Mouse (Mus musculus) gastrocnemius, postnatal 36 days (tissue): ENCODE results near the gene Krt8. TPM values are rescaled to one million over a fixed set of nuclear protein-coding genes. Genes with fewer than 3 reads are reported as not detected.

Experiments
- DNase-seq, 2 experiments: peaks; one replicate each; pipeline ENCODE4 v3.0.0; 2022
- intact Hi-C: fragments of 180-260 bp; cut with DNase I; formaldehyde crosslinking; loops from one replicate; pipeline ENCODE4 v1.15.1; 2025
- total RNA-seq, 2 experiments: library from RNA; stranded (reverse); gene quantifications; 2 replicates each; pipeline ENCODE4 v1.2.3; 2021

Krt8 gene
- total RNA-seq, 2 experiments from 2014 or later: 0.30 to 1.0 TPM

DNA sequence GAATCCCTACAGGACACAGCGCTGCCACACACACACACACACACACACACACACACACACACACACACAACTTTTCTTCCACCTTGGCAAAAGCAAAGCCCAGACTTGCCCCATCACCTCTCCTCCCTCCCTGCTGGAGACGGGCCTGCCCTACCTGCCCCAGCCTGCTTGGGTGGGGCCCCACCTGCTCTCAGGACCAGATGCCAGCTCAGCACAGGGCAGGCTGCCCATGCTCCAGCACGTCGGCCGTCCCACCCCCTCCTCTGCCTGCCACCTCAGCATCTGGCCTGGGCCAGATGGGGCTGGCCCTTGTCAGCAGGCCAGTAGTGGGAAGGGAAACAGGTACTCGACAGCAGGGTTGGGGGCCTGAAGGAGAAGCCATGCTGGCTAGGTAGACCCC is 23.4 kb downstream of the Krt8 start:
- intact Hi-C loops: loop anchor here (2.0 kb wide), 1 partner anchor 648 kb away; no protein-coding TSS in a partner anchor
- no peak for DNase-seq

- DNase-seq: peak; percentile 87 to 93
- intact Hi-C loops: no loop called here
Measured at GRCm38 (mm10) chr15:101977043-101977726, 27.1 kb downstream of the Krt8 start.

DNA sequence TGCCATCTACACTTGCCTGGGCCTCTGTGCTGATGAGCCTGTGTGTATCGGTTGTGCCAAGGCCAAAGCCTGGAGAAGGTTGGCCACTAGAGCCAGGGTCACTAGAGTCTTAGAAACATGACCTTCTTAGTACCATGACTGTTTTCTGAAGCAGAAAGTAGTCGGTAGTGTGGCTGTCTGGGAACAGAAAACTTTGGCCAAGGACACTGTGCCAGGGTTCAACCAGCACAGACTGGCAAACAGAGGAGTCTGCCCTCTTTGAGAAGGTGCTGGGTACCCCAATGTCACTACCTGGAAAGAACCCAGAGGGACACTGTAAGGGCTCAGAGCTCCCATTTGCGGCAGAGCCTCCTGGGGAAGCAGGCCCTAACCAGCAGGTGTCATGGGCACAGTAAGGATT is 27.6 kb downstream of the Krt8 start:
- intact Hi-C loops: no loop called here
- DNase-seq: no peak

DNA sequence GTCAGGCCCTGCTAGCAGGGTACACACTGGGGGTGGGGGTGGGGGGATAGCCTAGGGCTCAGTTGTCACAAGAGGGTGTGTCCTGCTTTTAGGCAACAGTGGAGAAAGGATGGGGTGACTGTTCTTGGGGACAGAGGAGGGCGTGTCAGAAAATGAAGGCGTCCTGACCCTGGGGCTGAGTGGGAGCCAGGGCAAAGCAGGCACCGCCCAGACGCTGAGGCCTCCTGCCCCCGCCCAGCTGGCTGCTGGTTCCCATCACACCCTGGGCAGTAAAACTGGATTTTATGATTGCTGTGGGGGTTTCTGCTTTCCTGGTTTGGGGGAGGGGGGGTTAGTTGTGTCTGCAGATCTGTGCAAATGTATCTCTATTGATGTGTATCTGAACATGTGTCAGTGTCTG is 28.3 kb downstream of the Krt8 start:
- DNase-seq: peak; percentile 45 to 72
- intact Hi-C loops: no loop called here

DNA sequence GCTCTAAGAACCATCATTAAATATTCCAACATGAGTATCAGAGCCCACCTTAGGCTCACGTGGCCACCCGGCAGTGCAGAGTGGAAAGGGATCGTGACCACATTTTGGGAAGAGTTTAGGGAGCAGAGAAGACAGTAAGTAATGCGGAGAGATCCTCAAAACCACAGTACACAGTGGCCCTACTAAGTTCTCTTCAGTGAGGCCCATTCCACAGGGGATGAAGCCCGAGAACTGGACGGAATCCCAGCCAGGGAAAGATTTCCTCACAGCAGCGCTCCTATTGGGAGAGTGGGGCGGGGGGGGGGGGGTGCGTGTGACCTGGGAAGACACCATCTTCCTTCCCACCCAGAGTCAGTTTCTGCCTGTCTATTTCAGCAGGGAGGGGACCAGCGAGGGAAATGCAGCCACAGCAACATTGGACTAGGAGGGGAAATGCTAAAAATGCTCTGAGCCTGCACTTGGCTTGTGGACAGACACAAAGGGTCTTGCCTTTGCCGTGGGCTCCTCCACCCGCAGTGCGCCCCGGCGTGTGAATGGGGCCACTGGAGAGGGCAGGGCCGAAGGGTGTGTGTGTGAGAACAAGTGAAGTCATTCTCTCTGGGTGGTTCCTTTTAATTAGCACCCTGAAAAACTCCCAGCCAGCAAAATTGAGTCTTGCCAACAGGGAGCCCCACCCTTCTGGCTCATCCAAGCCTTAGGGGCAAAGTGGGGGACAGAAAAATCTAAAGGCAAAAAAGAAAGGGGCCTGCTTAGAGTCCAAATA is 30.0 kb downstream of the Krt8 start:
- DNase-seq: peak; percentile 28 to 30
- intact Hi-C loops: loop anchor here (5.0 kb wide), 1 partner anchor 452 kb away; no protein-coding TSS in a partner anchor

DNA sequence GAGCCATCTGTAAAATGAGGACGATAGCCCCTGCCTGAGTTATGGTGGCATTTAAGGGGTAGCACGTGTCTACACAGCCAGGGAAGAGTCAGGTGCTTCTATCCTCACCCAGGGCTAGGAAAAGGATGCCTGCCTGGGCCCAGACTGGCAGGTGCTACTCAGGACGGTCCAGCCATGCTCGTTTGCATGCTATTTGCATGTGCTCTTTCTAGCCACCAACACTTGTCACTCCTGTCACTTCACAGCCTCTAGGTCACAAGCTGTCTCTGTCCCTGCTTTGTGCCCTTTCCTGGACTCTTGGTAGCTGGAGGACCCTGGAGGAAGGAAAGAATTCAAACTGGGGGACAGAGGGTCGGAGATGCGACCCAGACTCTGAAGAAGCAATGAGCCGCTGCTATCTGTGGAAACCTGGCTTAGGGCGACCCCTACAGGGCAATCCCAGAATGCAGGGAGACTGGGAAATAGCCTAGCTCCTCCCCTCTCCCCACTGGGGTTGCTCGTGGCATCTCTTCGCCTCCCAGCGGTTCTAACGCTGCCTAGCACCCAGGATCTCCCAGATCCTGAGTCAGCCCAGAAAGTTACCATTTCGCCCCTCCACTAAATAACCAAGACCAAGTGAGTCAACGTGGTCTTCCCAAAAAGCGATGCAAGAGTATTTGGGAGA is 30.7 kb downstream of the Krt8 start:
- DNase-seq: peak; percentile 92 to 99
- intact Hi-C loops: loop anchor here (2.0 to 5.0 kb wide), 2 partner anchors 203 to 451 kb away; no protein-coding TSS in a partner anchor

DNA sequence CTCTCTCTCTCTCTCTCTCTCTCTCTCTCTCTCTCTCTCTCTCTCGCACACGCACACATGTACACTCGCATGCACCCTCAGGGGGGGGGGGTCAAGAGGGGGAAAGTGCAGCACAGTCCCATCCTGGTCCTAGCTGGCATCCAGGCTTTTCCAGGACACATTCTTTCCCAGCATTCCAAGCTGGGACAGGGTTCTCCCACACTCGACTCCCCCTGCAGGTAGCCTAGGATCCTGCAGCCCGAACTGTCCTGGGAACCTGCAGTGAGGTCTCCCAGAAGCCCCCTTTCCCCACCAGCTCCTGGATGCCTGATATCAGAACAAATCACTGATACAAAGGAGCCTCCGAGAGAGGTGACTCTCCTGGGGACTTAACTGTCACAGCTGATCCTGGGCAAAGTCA is 33.7 kb downstream of the Krt8 start:
- DNase-seq: no peak
- intact Hi-C loops: loop anchor here (5.0 kb wide), 1 partner anchor 448 kb away; no protein-coding TSS in a partner anchor

DNA sequence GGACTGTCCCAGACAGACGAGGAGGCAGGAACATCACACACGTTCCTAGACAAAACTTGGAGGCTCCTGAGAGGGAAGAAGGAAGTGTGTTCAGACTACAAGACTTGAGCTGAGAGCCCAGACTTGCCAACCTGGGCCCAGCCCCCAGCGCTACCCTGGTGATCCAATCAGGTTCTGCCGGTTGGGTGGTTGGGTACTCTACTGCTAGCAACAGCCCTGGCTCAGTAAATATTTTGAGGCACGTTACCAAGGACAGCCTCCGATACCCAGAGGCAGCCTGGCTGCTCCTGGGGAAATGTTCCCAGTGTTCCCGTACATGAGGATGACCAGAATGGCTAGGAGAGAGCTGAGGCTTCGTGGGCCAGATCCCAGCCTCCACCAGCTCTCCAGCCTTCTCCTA is 37.5 kb downstream of the Krt8 start:
- intact Hi-C loops: no loop called here
- DNase-seq: no peak

DNA sequence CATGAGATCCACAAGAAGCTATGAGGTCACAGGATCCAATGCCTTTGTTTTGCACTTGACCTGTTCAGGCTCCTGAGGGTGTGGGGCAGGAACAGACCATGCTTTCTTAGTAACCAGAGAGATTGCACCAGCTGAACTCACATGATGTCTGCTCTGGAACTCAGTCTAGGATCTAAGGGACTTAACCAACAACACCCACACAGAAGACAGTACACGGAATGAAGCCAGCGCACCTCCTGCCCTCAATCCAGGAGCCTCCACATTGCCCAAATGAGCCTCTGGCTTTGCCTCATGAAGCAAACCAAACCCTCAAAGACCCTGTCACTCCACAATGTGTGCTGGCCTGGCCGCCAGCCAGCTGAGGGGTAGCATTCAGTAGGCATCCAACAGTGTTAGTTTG is 45.4 kb downstream of the Krt8 start:
- no peak for DNase-seq

DNA sequence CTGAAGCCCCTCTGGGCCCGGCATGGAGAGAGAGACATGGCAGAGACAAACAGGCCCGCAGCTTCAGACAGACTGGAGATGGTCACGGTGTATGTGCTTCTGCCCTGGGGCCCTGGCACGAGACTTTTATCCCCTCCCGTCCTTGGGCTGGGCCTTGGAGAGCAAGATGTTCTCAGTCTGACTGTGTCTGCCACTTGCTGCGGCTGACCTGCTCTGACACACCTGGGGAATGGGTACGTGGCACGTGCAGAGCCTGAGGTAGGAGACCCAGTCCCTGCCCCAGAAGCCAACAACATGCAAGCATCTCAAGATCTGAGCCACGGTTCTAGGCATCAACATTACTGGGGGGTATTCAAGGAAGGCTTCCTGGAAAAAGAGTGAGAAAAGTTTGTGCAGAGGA is 50.1 kb downstream of the Krt8 start, which contains the start of gene Krt78:
TSS of gene Krt78 (minus strand) at position 101 of the 400 bp plus-strand sequence.
- intact Hi-C loops: no loop called here

More for the DNA sequence above, 45.4 kb downstream of the Krt8 start:
- intact Hi-C loops: no loop called here

GRCm38 (mm10) chr15:101952733-101953474 is 51.4 kb downstream of the Krt8 start:
- intact Hi-C loops: no loop called here
- DNase-seq: no peak

More for the DNA sequence above, 50.1 kb downstream of the Krt8 start, which contains the start of gene Krt78:
- no peak for DNase-seq

Other genes starting within 250 kb of the Krt8 start
- not detected for gene Krt72, start 218.0 kb downstream of the Krt8 start, total RNA-seq
- gene Krt73, start 202.1 kb downstream of the Krt8 start, total RNA-seq: not detected
- not detected for gene Krt2, start 186.3 kb downstream of the Krt8 start, total RNA-seq
- gene Krt1, start 153.7 kb downstream of the Krt8 start, total RNA-seq: not detected
- not detected for gene Krt77, start 134.8 kb downstream of the Krt8 start, total RNA-seq
- not detected for gene Krt76, start 111.6 kb downstream of the Krt8 start, total RNA-seq
- gene Krt4, start 79.7 kb downstream of the Krt8 start, total RNA-seq: under 1 TPM in 1 of 2 experiments, not detected in 1; 0.12 TPM
- under 1 TPM in 1 of 2 experiments, not detected in 1; 0.13 TPM for gene Krt79, start 64.2 kb downstream of the Krt8 start, total RNA-seq
- not detected for gene Krt78, start 50.2 kb downstream of the Krt8 start, total RNA-seq
- gene Krt18, start 23.7 kb upstream of the Krt8 start, total RNA-seq: 1 to 10 TPM in 1 of 2 experiments, not detected in 1; 1.3 TPM
- 100 to 1,000 TPM; 148 to 169 TPM for gene Eif4b, start 69.3 kb upstream of the Krt8 start, total RNA-seq
- gene Tns2, start 95.9 kb upstream of the Krt8 start, total RNA-seq: 10 to 100 TPM; 34.7 to 36.0 TPM
- 1 to 10 TPM; 6.0 to 6.2 TPM for gene Spryd3, start 131.8 kb upstream of the Krt8 start, total RNA-seq
- gene Igfbp6, start 139.9 kb upstream of the Krt8 start, total RNA-seq: 10 to 100 TPM; 42.6 TPM
- under 1 TPM in 1 of 2 experiments, not detected in 1; 0.15 TPM for gene Soat2, start 146.0 kb upstream of the Krt8 start, total RNA-seq
- 10 to 100 TPM; 24.3 to 26.6 TPM for gene Zfp740, start 198.8 kb upstream of the Krt8 start, total RNA-seq
- 1 to 10 TPM; 7.5 to 7.6 TPM for gene Csad, start 200.2 kb upstream of the Krt8 start, total RNA-seq
- gene Itgb7, start 227.5 kb upstream of the Krt8 start, total RNA-seq: 1 to 10 TPM in 1 of 2 experiments, under 1 TPM in 1; 0.69 to 1.3 TPM